Mouse (Mus musculus): ENCODE measurements around the gene Zfp768.

GRCm38 (mm10) chr7:127308431-127308830 lies 37.0 kb downstream of the Zfp768 start:
- TF ChIP-seq CTCF (IDR thresholded peaks at IDR 0.05; ENCODE audit: extremely low read depth, insufficient read length, insufficient replicate concordance, low read depth, low read length): no peak
- TF ChIP-seq POLR2A (IDR thresholded peaks at IDR 0.05; ENCODE audit: low read depth, low read length): no peak

Data from small intestine, adult 2 months (tissue).